Mouse (Mus musculus) CH12.LX (cell line): Measurements from ENCODE around the gene Arl6ip5. TPM values are rescaled to one million over a fixed set of nuclear protein-coding genes. Genes with fewer than 3 reads are reported as not detected.

Source experiments
- DNase-seq: peaks from one replicate; pipeline ENCODE4 v3.0.0-alpha.2; 2013; ENCODE audit errors: extremely low read depth
- H3K27ac ChIP-seq: 2 replicates; pipeline ENCODE4 v1.5.1; 2012; ENCODE audit warnings: low read depth, mild to moderate bottlenecking, control low read depth, moderate library complexity; ENCODE audit not compliant: insufficient read depth
- H3K27me3 ChIP-seq: replicated peaks from 2 replicates; pipeline ENCODE3; 2012; ENCODE audit warnings: inconsistent platforms
- H3K36me3 ChIP-seq, 2 experiments: replicated peaks in 1 of 2; 2 replicates each; pipeline versions ENCODE3 to v1.6.1; 2012; ENCODE audit warnings: inconsistent platforms in 1 of 2, low read length in 1 of 2, mild to moderate bottlenecking in 1 of 2, mixed read lengths in 1 of 2, moderate library complexity in 1 of 2; ENCODE audit not compliant: control insufficient read depth in 1 of 2, insufficient read depth in 1 of 2
- H3K4me1 ChIP-seq, 2 experiments: 2 replicates each; pipeline ENCODE4 v1.6.1; 2012; ENCODE audit warnings: inconsistent platforms in 1 of 2, moderate library complexity in 1 of 2; ENCODE audit not compliant: insufficient read depth in 2 of 2, control insufficient read depth in 1 of 2
- H3K4me2 ChIP-seq: 2 replicates; pipeline ENCODE4 v1.6.1; 2012; ENCODE audit warnings: low read depth, mild to moderate bottlenecking, control low read depth; ENCODE audit not compliant: poor library complexity, insufficient read depth, severe bottlenecking
- H3K4me3 ChIP-seq, 3 experiments: fragments of 150-350 bp in 1 of 3; sonication (generic) in 1 of 3; replicated peaks in 1 of 3; 2 replicates each; pipeline versions ENCODE3 to v1.5.1; 2011 to 2012; ENCODE audit warnings: low read depth in 2 of 3, low read length in 2 of 3, mild to moderate bottlenecking in 2 of 3, moderate library complexity in 2 of 3, control low read depth in 1 of 3, improper control_type of control experiment in 1 of 3, inconsistent platforms in 1 of 3, mixed read lengths in 1 of 3; ENCODE audit not compliant: poor library complexity in 1 of 3
- H3K79me2 ChIP-seq: replicated peaks from 2 replicates; pipeline ENCODE4 v1.6.1; 2012; ENCODE audit warnings: mild to moderate bottlenecking, moderate library complexity; ENCODE audit not compliant: control insufficient read depth, poor library complexity, insufficient read depth, severe bottlenecking; ENCODE audit errors: extremely low read depth
- H3K9ac ChIP-seq: 2 replicates; pipeline ENCODE4 v1.6.1; 2012; ENCODE audit warnings: low read depth, mild to moderate bottlenecking, control low read depth, moderate library complexity; ENCODE audit not compliant: insufficient read depth
- H3K9me3 ChIP-seq: replicated peaks from 2 replicates; pipeline ENCODE3; 2012; ENCODE audit warnings: low read length, inconsistent platforms, mixed read lengths
- BHLHE40 ChIP-seq: IDR thresholded peaks from 2 replicates; pipeline ENCODE4 v1.6.1; 2011; ENCODE audit warnings: mild to moderate bottlenecking, low read depth, low read length, improper control_type of control experiment
- CHD1 ChIP-seq: IDR thresholded peaks from 2 replicates; pipeline ENCODE4 v1.6.1; 2012; ENCODE audit warnings: low read depth, low read length, improper control_type of control experiment, inconsistent platforms
- CTCF ChIP-seq, 2 experiments: IDR thresholded peaks in 1 of 2; conservative IDR thresholded peaks in 1 of 2; 2 replicates each; pipeline ENCODE4 v1.5.1; 2011 to 2012; ENCODE audit warnings: low read depth in 2 of 2, low read length in 2 of 2, improper control_type of control experiment in 1 of 2, inconsistent platforms in 1 of 2, mild to moderate bottlenecking in 1 of 2, moderate library complexity in 1 of 2
- EP300 ChIP-seq: IDR thresholded peaks from 2 replicates; pipeline ENCODE4 v1.6.1; 2011; ENCODE audit warnings: low read length, improper control_type of control experiment
- HCFC1 ChIP-seq: IDR thresholded peaks from 2 replicates; pipeline ENCODE4 v1.6.1; 2012; ENCODE audit warnings: low read depth, mild to moderate bottlenecking, inconsistent platforms, low read length, improper control_type of control experiment
- IRF4 ChIP-seq: IDR thresholded peaks from 2 replicates; pipeline ENCODE4 v1.6.1; 2014; ENCODE audit warnings: low read depth, mild to moderate bottlenecking, inconsistent platforms, low read length, improper control_type of control experiment
- JUND ChIP-seq: conservative IDR thresholded peaks from 2 replicates; pipeline ENCODE4 v1.6.1; 2011; ENCODE audit warnings: low read depth, low read length, improper control_type of control experiment
- NELFE ChIP-seq: IDR thresholded peaks from 2 replicates; pipeline ENCODE4 v1.6.1; 2011; ENCODE audit warnings: low read depth, low read length, improper control_type of control experiment
- PAX5 ChIP-seq: IDR thresholded peaks from 2 replicates; pipeline ENCODE4 v1.6.1; 2012; ENCODE audit warnings: low read length, inconsistent platforms, mixed read lengths
- POLR2A ChIP-seq: IDR thresholded peaks from 2 replicates; pipeline ENCODE4 v1.6.1; 2011; ENCODE audit warnings: low read depth, mild to moderate bottlenecking, improper control_type of control experiment, low read length
- RCOR1 ChIP-seq: conservative IDR thresholded peaks from 2 replicates; pipeline ENCODE4 v1.6.1; 2012; ENCODE audit warnings: low read depth, mild to moderate bottlenecking, inconsistent platforms, low read length, improper control_type of control experiment
- TCF12 ChIP-seq: IDR thresholded peaks from 2 replicates; pipeline ENCODE4 v1.6.1; 2014; ENCODE audit warnings: low read depth, mild to moderate bottlenecking, inconsistent platforms, low read length, improper control_type of control experiment
- UBTF ChIP-seq: IDR thresholded peaks from 2 replicates; pipeline ENCODE4 v1.6.1; 2012; ENCODE audit warnings: low read depth, mild to moderate bottlenecking, inconsistent platforms, low read length, improper control_type of control experiment, moderate library complexity
- USF2 ChIP-seq: conservative IDR thresholded peaks from 2 replicates; pipeline ENCODE4 v1.6.1; 2011; ENCODE audit warnings: low read depth, low read length, improper control_type of control experiment
- dilution Hi-C: fragments of 300-500 bp; cut with MboI; formaldehyde crosslinking; loops from 2 replicates; pipeline ENCODE4 v1.14.3; 2020; ENCODE audit warnings: low sequenced_read_pairs; ENCODE audit not compliant: extremely low pct_unique_long_range_greater_than_20kb, extremely low pct_ligation_motif_present
- in situ Hi-C: fragments of 300-500 bp; cut with MboI; formaldehyde crosslinking; loops from 3 replicates; pipeline ENCODE4 v1.14.3; 2019; ENCODE audit warnings: low sequenced_read_pairs, low pct_ligation_motif_present, low pct_unique_long_range_greater_than_20kb, mixed read lengths
- polyA plus RNA-seq: library from polyadenylated mRNA; unstranded; fragments of >175 nt; gene quantifications from 2 replicates; pipeline ENCODE4 v1.2.1, GENCODE M21; 2012; ENCODE audit warnings: low read depth; ENCODE audit not compliant: insufficient read length
- total RNA-seq, 2 experiments: library from RNA; depleted of rRNA; stranded (reverse); fragments of 300-350 nt in 1 of 2; fragments of >200 nt in 1 of 2; gene quantifications; 2 replicates each; pipeline ENCODE4 v1.2.3; 2012 to 2014

The Arl6ip5 gene
- total and polyA plus RNA-seq, 3 experiments, result 43.6 to 135 (median 118) TPM

DNA sequence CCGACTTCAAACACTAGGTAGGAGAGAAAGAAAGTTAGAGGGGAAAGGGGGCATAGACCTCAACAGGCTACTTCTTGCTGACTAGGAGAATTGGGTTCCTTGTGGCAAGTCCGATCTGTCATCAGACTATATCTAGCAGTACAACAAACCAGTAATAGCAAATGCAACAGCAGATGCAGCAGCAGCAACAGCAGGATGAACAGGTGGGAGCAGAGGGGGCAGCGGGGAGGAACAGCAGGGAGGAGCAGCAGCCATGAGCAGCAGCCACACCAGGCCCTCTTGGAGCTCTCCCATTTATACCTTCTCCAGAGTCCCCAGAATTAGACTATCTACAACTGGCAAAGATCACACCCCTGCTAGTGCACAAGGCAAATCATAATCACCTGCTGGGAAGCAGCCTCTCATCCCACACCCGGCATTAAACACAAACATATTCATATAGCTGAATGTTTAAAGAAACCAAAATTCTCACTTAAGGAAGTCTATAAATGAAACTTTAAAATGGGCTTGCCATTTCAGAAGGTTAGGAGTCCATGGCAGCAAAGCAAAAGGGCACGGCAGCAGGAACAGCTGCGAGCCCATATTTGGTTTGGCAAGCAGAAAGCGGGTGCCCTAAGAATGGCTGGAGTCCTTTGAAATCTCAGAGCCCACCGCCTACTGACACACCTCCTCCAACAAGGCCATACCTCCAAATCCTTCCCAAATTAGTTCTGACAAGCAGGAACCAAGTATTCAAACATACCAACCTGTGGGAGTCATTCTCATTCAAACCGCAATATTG, 16.8 kb downstream of the Arl6ip5 start:
- no peak for TF ChIP-seq IRF4
- TF ChIP-seq UBTF, result no peak
- TF ChIP-seq HCFC1, result no peak
- TF ChIP-seq CTCF (conservative IDR thresholded peaks at IDR 0.05 in 1 of 2, IDR thresholded peaks at IDR 0.05 in 1 of 2; ENCODE audit: low read depth in 2 of 2, low read length in 2 of 2), result no peak
- no peak for TF ChIP-seq RCOR1
- no peak for TF ChIP-seq USF2
- no peak for TF ChIP-seq BHLHE40
- TF ChIP-seq NELFE, result no peak
- TF ChIP-seq JUND, result no peak
- no peak for TF ChIP-seq CHD1
- no peak for TF ChIP-seq TCF12
- H3K9ac ChIP-seq, result no peak overlapping the region
- H3K79me2 ChIP-seq, result peaks cover 20% of the 10 kb centered on the region
- H3K27ac ChIP-seq, result no peak overlapping the region
- H3K4me1 ChIP-seq, result peaks cover 8 to 33% of the 10 kb centered on the region in 2 experiments
- DNase-seq, result no peak
- in situ Hi-C loops (no loop called here), dilution Hi-C loops (no loop called here)
- no peak overlapping the region for H3K4me3 ChIP-seq
- H3K27me3 ChIP-seq, result no peaks in the 10 kb centered on the region
- H3K9me3 ChIP-seq, result no peaks in the 10 kb centered on the region
- peaks cover 43 to 80% of the 10 kb centered on the region in 2 experiments for H3K36me3 ChIP-seq
- no peak overlapping the region for H3K4me2 ChIP-seq

DNA sequence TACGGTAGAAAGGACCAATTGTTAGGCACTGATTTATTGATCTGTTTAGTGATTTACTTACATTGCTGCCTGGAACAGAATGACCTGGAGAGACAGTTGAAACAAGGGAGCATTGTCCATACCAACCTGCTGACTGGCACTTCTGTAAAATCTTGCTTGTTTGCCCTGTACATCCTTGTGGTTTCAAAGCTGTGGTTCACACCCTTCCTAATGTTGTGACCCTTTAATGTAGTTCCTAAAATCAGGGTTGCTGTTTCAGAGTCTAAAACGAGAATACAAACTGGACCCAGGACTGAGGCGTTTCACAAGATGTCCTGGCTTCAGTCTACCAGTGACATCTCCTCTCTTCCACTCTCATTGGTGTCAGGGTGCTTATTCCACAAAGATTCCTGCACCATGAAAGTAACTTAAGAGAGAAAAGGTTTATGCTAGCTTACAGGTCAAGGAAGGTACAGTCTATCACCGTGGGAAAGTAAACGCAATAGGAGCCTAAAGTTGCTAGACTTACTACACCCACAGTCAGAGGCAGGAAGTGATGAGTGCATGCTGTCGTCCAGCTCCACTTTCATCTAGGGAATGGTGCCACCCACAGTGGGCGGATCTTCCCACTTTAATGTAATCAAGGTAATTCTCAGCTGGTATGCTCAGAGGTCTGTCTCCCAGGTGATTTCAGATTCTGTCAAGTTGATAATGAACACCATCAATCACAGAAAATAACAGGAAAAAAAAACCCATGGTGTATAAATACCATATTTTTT, 24.6 kb downstream of the Arl6ip5 start:
- Histone ChIP-seq H3K4me3 (no peak overlapping the region), H3K27ac (no peak overlapping the region), H3K9ac (no peak overlapping the region), H3K4me2 (no peak overlapping the region), H3K36me3 (peaks cover 31 to 50% of the 10 kb centered on the region in 2 experiments), H3K9me3 (peaks cover 9% of the 10 kb centered on the region), H3K4me1 (peaks cover 0 to 11% of the 10 kb centered on the region in 2 experiments; a peak in 1 of 4 replicates), H3K79me2 (no peaks in the 10 kb centered on the region), H3K27me3 (no peaks in the 10 kb centered on the region)
- dilution Hi-C loops (no loop called here), in situ Hi-C loops (no loop called here)
- no peak for DNase-seq
- TF ChIP-seq PAX5, result no peak
- no peak for TF ChIP-seq EP300
- no peak for TF ChIP-seq POLR2A
